Mouse (Mus musculus) forebrain, embryonic 11.5 days (tissue): ENCODE data around the gene Mms22l. TPM values are rescaled to one million over a fixed set of nuclear protein-coding genes. Genes with fewer than 3 reads are reported as not detected.

Source experiments
- ATAC-seq: fragments of 200-750 bp; cut with Nextera tagmentation; replicated peaks from 2 replicates; pipeline ENCODE4 v1.8.0; 2017; ENCODE audit warnings: moderate TSS enrichment; ENCODE audit not compliant: low FRiP score
- DNase-seq: peaks from one replicate; pipeline ENCODE4 v3.0.0-alpha.2; 2017; ENCODE audit warnings: low spot score
- H3K27ac ChIP-seq: fragments of 300-500 bp; sonication (generic); 2 replicates; pipeline ENCODE4 v1.5.1; 2014; ENCODE audit warnings: low read depth, low read length
- H3K27me3 ChIP-seq: fragments of 300-500 bp; sonication (generic); 2 replicates; pipeline ENCODE4 v1.6.1; 2014; ENCODE audit warnings: mild to moderate bottlenecking, low read length, mixed read lengths; ENCODE audit not compliant: control insufficient read depth, insufficient read depth
- H3K36me3 ChIP-seq: fragments of 300-500 bp; sonication (generic); 2 replicates; pipeline ENCODE4 v1.6.1; 2014; ENCODE audit warnings: mild to moderate bottlenecking, low read length, moderate library complexity, mixed read lengths; ENCODE audit not compliant: control insufficient read depth, insufficient read depth
- H3K4me1 ChIP-seq: fragments of 300-500 bp; sonication (generic); replicated peaks from 2 replicates; pipeline ENCODE4 v1.6.1; 2014; ENCODE audit warnings: low read length, mixed read lengths; ENCODE audit not compliant: control insufficient read depth, insufficient read depth
- H3K4me2 ChIP-seq: fragments of 300-500 bp; sonication (generic); 2 replicates; pipeline ENCODE4 v1.6.1; 2014; ENCODE audit warnings: low read depth, mild to moderate bottlenecking, low read length, moderate library complexity, mixed read lengths; ENCODE audit not compliant: severe bottlenecking
- H3K4me3 ChIP-seq: fragments of 300-500 bp; sonication (generic); 2 replicates; pipeline ENCODE4 v1.5.1; 2014; ENCODE audit warnings: low read depth, low read length
- H3K9ac ChIP-seq: fragments of 300-500 bp; sonication (generic); 2 replicates; pipeline ENCODE4 v1.6.1; 2014; ENCODE audit warnings: low read length
- H3K9me3 ChIP-seq: fragments of 300-500 bp; sonication (generic); 2 replicates; pipeline ENCODE4 v1.6.1; 2016; ENCODE audit warnings: low read length, mixed read lengths; ENCODE audit not compliant: control insufficient read depth
- WGBS: fragments of 180-500 bp; shearing (Covaris S2); extraction: QIAGEN DNeasy Blood & Tissue Kit; methylation state at CpG from one replicate; pipeline ENCODE4 v1.1.7; 2014; 5-methylcytosine and 5-hydroxymethylcytosine counted together
- polyA plus RNA-seq: library from polyadenylated mRNA; unstranded; fragments of >200 nt; fragmentation: Nextera tagmentation; extraction: Ambion mirVana; gene quantifications from 2 replicates; pipeline ENCODE4 v1.2.1, GENCODE M21; 2014

Gene Mms22l
- polyA plus RNA-seq, 1 experiment from 2014 or later: 52.5 TPM

DNA sequence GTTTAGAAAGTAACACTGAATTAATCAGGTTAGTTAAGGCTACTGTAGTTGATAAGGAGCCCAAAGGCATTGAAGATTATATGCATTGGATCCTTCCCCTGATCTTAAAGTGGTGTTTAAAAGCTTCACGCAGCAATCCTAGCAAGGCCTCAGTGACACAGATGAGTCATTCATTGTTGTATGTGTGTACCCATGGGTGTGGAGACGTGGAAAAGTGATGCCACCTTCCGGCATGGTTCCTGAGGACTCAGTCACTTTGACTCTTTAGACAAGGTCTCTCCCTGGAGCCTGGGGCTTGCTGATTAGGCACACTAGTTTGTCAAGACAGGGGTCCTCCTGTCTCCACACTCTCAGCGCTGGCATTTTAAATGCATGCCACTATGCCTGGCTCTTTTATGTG, 60.9 kb downstream of the Mms22l start:
- Histone ChIP-seq H3K4me3 (no peak overlapping the region), H3K36me3 (no peaks in the 10 kb centered on the region), H3K9ac (no peak overlapping the region), H3K27me3 (no peaks in the 10 kb centered on the region), H3K4me2 (no peak overlapping the region), H3K4me1 (no peaks in the 10 kb centered on the region; the same call in 1 of the 2 replicates), H3K27ac (no peak overlapping the region), H3K9me3 (no peaks in the 10 kb centered on the region)
- DNase-seq (no peak), ATAC-seq (no peak)
- 87% methylated on average over 4 of the region's 4 CpGs for WGBS

DNA sequence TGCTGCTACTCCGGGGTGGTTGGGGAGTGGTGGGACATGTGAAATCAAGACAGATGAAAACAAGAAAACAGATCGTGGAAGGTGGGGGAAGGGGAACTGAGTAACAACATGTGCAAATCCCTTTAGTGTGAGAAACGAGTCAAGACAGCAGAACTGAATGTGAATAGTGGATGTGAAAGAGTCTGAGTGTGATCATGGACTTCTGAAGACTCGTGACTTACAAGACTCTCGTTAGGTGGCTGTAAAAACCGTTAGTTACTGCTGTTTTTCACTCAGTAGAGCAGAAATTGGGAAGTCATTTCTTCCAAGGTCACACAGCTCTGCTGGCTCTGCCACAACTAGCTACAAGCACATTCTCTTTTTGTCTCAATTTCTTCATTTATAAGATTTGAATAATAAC, 71.8 kb downstream of the Mms22l start:
- Histone ChIP-seq H3K4me1 (no peaks in the 10 kb centered on the region), H3K4me3 (no peak overlapping the region), H3K36me3 (no peaks in the 10 kb centered on the region), H3K9ac (no peak overlapping the region), H3K4me2 (no peak overlapping the region), H3K27ac (no peak overlapping the region), H3K9me3 (no peaks in the 10 kb centered on the region), H3K27me3 (no peaks in the 10 kb centered on the region)
- ATAC-seq: no peak
- DNase-seq: no peak
- 66% methylated on average over 6 of the region's 6 CpGs for WGBS

DNA sequence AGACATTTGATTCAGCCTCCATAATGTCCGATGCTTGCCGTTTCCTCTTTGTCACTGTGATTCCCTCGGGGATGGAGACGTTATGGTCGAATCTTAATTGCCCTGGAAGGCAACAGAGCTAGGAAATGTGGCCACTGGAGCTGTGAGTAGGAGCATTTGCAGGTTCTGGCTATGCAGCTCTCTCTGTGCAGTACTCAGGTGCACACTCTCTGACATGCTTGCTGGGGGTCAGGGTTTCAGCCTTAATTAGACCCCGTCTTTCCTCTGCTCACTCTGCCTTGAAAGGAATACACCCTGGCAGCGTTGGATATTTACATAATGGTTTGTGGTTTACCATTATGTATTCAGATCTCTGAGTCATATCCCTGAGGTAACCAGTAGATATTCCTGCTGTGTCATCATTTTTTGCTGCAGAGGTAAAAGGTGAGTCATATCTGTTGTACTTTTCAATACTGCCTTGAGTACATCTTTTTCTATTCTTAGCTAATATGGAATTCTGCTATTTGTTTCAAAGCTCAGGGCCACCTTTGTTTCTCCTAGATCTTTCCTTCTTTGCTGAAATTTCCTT, 72.8 kb downstream of the Mms22l start:
- Histone ChIP-seq H3K4me1 (no peaks in the 10 kb centered on the region), H3K36me3 (no peaks in the 10 kb centered on the region), H3K4me2 (no peak overlapping the region), H3K9me3 (no peaks in the 10 kb centered on the region), H3K27me3 (no peaks in the 10 kb centered on the region), H3K9ac (no peak overlapping the region), H3K27ac (no peak overlapping the region), H3K4me3 (no peak overlapping the region)
- DNase-seq: no peak
- no peak for ATAC-seq
- WGBS: 89% methylated on average over 7 of the region's 7 CpGs

DNA sequence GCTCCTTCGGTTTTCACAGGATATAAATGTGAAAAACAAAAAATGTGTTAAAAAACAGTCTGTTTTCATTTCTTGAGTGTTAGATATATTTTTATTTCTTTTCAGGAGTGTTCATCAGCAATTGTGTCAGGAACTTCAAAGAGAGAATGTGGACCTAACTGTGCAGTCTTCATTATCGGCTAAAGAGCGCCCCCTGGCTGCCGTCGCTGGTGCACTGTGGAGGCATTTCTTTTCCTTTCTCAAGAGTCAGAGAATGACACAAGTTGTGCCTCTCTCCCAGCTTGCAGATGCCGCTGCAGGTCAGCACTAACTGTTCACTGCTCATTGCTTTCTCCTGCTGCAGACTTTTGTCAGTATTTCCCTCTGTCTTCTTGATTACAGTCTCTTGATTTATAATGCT, 78.0 kb downstream of the Mms22l start:
- Histone ChIP-seq H3K4me2 (no peak overlapping the region), H3K36me3 (peaks cover 4% of the 10 kb centered on the region; the same call in 1 of the 2 replicates), H3K4me3 (no peak overlapping the region), H3K27me3 (no peaks in the 10 kb centered on the region), H3K27ac (no peak overlapping the region), H3K4me1 (no peaks in the 10 kb centered on the region), H3K9me3 (no peaks in the 10 kb centered on the region), H3K9ac (no peak overlapping the region)
- WGBS: 15% methylated on average over 6 of the region's 6 CpGs
- ATAC-seq: peak; percentile 82
- DNase-seq: peak; percentile 88

DNA sequence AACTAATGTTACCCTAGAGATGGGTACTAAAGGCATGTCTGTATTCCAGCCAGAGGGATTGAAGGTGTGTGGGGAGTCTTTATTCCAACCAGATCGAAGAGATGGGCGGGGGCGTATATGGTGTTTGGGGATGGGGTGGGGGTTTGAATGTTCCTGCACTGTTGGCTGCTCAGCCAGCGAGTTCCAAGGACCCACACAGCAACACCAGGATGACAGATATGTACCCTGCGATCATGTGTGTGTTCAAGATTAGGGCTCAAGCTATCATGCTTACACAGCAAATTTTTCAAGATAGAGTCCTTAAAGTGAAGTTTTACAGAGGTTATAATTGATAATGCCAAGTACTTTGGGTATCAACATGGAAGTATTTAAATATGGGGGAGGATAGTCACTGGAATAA, 81.3 kb downstream of the Mms22l start:
- Histone ChIP-seq H3K36me3 (peaks cover 4% of the 10 kb centered on the region; the same call in 1 of the 2 replicates), H3K9ac (no peak overlapping the region), H3K4me1 (no peaks in the 10 kb centered on the region), H3K4me3 (no peak overlapping the region), H3K27ac (no peak overlapping the region), H3K4me2 (no peak overlapping the region), H3K9me3 (no peaks in the 10 kb centered on the region), H3K27me3 (no peaks in the 10 kb centered on the region)
- no peak for ATAC-seq
- no peak for DNase-seq
- 98% methylated on average over 5 of the region's 5 CpGs for WGBS

DNA sequence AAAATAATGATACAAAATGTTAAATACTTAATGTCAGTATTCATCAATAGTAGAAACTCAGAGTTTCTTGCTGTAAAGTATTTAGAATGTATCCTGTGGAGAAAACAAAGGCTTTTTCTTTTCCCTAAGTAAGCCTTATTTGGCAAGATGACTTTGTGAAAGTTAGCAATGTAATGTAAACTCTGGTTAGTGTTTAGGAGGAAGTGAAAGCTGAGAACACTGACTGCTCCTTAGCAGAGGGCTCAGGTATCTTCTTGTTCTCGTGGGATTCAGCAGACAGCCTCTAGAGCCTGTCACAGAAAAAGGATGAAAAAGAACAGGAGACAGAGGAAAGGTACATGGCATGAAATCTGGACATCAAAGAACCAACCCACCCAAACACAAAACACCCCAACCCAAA, 86.0 kb downstream of the Mms22l start:
- no peaks in the 10 kb centered on the region; the same call in 1 of the 2 replicates for H3K36me3 ChIP-seq
- no peak for ATAC-seq
- DNase-seq: no peak
- no peaks in the 10 kb centered on the region for H3K27me3 ChIP-seq
- H3K4me1 ChIP-seq: no peaks in the 10 kb centered on the region
- H3K9ac ChIP-seq: no peak overlapping the region
- no peak overlapping the region for H3K27ac ChIP-seq
- H3K9me3 ChIP-seq: no peaks in the 10 kb centered on the region
- no peak overlapping the region for H3K4me2 ChIP-seq
- 68% methylated on average over 1 of the region's 1 CpGs for WGBS
- no peak overlapping the region for H3K4me3 ChIP-seq

DNA sequence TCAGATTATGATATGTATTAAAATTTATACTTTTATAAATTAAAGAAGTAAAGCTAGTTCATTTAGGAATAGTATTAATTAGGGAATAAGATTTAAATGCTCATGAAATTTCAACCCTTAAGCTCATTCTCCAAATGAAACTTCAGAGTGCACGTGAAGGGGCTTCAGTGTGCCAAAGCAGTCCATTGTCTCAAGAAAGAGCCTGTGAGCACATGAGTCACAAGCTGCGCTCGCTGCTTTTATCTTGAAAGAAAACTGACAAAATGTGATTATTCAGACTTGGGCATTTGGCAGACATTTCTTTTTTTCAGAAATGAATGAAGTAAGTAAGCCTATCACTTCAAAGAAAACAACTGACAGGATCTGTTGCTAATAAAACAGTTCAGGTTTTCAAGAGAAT, 87.7 kb downstream of the Mms22l start:
- Histone ChIP-seq H3K9me3 (no peaks in the 10 kb centered on the region), H3K4me2 (no peak overlapping the region), H3K27ac (no peak overlapping the region), H3K9ac (no peak overlapping the region), H3K4me1 (no peaks in the 10 kb centered on the region), H3K4me3 (no peak overlapping the region), H3K36me3 (no peaks in the 10 kb centered on the region; the same call in 1 of the 2 replicates), H3K27me3 (no peaks in the 10 kb centered on the region)
- ATAC-seq (no peak), DNase-seq (no peak)
- 45% methylated on average over 3 of the region's 3 CpGs for WGBS

DNA sequence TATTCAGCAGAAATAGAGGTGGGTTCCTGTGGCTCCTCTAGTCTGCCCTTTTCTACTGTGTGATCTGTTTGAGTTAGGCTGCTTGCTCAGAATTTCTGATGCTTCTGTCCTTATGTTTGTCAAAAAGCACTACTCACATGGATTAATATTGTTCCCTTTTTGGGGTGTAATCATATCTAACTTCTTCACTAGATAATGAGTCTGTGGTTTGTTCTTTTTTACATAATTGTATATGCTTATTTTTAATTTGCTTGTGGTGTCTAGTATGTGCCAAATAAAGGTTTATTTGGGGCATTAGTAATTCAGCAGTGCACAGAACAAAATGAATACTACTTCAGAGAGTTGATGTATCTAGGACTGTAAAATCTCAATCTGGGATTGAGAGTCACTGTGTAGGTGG, 98.6 kb downstream of the Mms22l start:
- ATAC-seq (no peak), DNase-seq (no peak)
- Histone ChIP-seq H3K36me3 (no peaks in the 10 kb centered on the region), H3K9me3 (no peaks in the 10 kb centered on the region), H3K27ac (no peak overlapping the region), H3K4me3 (no peak overlapping the region), H3K27me3 (no peaks in the 10 kb centered on the region), H3K4me1 (no peaks in the 10 kb centered on the region), H3K9ac (no peak overlapping the region), H3K4me2 (no peak overlapping the region)

DNA sequence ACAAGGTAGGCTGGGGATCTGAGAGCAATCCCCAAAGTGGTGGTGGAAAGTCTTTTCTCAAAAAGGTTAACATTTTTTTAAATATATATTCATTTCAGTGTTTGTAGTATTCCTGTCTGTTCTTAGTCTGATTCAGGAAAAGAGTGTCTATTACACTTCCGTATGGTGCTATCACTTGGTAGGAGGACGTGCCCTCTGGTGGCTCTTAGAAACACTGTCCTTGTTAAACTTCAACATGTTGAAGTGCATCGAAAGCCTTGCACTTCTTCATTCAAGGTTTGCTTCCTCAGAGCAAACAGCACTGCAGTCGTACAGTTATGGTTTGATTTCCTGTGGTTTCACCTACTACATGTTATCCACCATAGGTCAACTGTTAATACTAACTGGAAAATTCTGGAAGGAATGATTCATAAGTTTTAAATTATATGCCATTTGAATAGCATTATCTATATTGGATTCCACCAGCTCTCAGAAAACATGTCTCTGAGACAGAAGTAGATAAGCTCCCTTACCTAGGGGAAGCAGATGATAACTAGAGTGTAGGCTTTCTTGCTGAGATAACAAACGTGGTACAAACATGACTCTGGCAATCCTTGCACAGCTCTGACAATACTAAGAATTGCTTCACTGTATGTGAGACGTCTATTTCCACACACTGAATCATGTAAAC, 100.8 kb downstream of the Mms22l start:
- Histone ChIP-seq H3K27ac (no peak overlapping the region), H3K4me3 (no peak overlapping the region), H3K9me3 (no peaks in the 10 kb centered on the region), H3K4me2 (no peak overlapping the region), H3K27me3 (no peaks in the 10 kb centered on the region), H3K9ac (no peak overlapping the region), H3K4me1 (no peaks in the 10 kb centered on the region), H3K36me3 (peaks cover 4% of the 10 kb centered on the region; the same call in 1 of the 2 replicates)
- ATAC-seq (no peak), DNase-seq (no peak)
- 91% methylated on average over 6 of the region's 6 CpGs for WGBS
